Mouse (Mus musculus): ENCODE data around the gene Nelfcd. TPM values are rescaled to one million over a fixed set of nuclear protein-coding genes. Genes with fewer than 3 reads are reported as not detected.

The Nelfcd gene
- polyA plus RNA-seq, 3 experiments from 2014 or later = 47.4 to 61.1 (median 53.4) TPM

Other genes with a start within 250 kb of the Nelfcd start
- gene Gnas, start 131.5 kb upstream of the Nelfcd start, polyA plus RNA-seq (2017; shearing (Covaris generic)) = 100 to 1,000 TPM; 121 to 127 (median 126) TPM
- not detected for gene Gm20721, start 69.1 kb upstream of the Nelfcd start, polyA plus RNA-seq (2017; shearing (Covaris generic))
- 100 to 1,000 TPM in 2 of 3 experiments, 10 to 100 TPM in 1; 96.3 to 113 (median 109) TPM for gene Ctsz, start 23.2 kb downstream of the Nelfcd start, polyA plus RNA-seq (2017; shearing (Covaris generic))
- gene Tubb1, start 34.9 kb downstream of the Nelfcd start, polyA plus RNA-seq (2017; shearing (Covaris generic)) = under 1 TPM in 1 of 3 experiments, not detected in 2; 0.25 TPM
- 100 to 1,000 TPM; 583 to 771 (median 610) TPM for gene Atp5e, start 48.3 kb downstream of the Nelfcd start, polyA plus RNA-seq (2017; shearing (Covaris generic))
- gene Prelid3b, start 57.3 kb downstream of the Nelfcd start, polyA plus RNA-seq (2017; shearing (Covaris generic)) = 100 to 1,000 TPM in 1 of 3 experiments, 10 to 100 TPM in 2; 69.4 to 146 (median 73.1) TPM
- 1 to 10 TPM; 7.7 to 9.6 (median 9.0) TPM for gene Zfp831, start 227.7 kb downstream of the Nelfcd start, polyA plus RNA-seq (2017; shearing (Covaris generic))

Measured in inflammation-experienced regulatory T-cells, adult 6 months (primary cell).